23 mouse cellular contexts compared by ENCODE assay signal in the genomic region with DNA sequence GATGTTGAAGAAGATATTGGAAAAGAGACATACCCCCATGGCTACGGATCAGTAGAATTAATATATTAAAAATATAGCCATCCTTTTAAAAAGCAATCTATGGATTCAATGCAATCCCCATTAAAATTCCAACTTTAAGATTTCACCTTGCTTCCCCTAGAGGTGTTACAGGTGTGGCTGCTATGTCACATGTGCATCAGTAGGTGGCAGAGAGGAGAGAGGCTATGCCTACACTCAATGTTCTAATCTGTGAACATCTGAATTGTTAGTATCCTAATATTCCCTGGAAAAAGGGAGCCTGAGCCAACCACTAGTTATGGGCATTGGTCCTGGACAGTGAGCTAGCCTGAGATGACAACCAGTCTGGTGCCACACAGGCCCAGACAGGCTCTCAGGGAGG.
DNase-seq lines count a peak whose midpoint lies in the region; ATAC-seq and TF ChIP-seq lines count a peak whose summit lies in the region.
"Had no signal": no experiment of that assay in that cellular context is flagged by ENCODE, and none has a peak within 500 bp of the region (broad histone marks: within the 10 kb centered on the region; RNA-seq: fewer than 3 reads in every experiment).

No protein-coding gene starts in this region.

- H3K4me1 ChIP-seq in hindbrain, postnatal 0 days (ENCODE audit: insufficient read depth, low read length), result no peaks in the 10 kb centered on the region
- no peaks in the 10 kb centered on the region for H3K4me1 ChIP-seq in hindbrain, embryonic 11.5 days (replicated peaks; ENCODE audit: control insufficient read depth, insufficient read depth, low read length)
- H3K4me1 ChIP-seq in liver, adult 2 months (ENCODE audit: control insufficient read depth, insufficient read depth, low read length), result no peaks in the 10 kb centered on the region
- H3K4me1 ChIP-seq in liver, embryonic 11.5 days (replicated peaks; ENCODE audit: control insufficient read depth, insufficient read depth, low read length), result no peaks in the 10 kb centered on the region
- no peaks in the 10 kb centered on the region for H3K4me1 ChIP-seq in E14TG2a.4 (replicated peaks; ENCODE audit: low read depth, low read length)
- H3K4me1 ChIP-seq in hindbrain, embryonic 10.5 days (replicated peaks), result no peaks in the 10 kb centered on the region
- H3K4me1 ChIP-seq: forebrain, embryonic 10.5 days; hindbrain, embryonic 12.5 days; liver, embryonic 13.5 days; lung, embryonic 15.5 days; neural tube, embryonic 15.5 days; stomach, embryonic 15.5 days had no signal

- TF ChIP-seq POLR2A in liver, adult 2 months (IDR thresholded peaks at IDR 0.05; ENCODE audit: extremely low read depth, insufficient read depth, low read length), result no peak

- TF ChIP-seq CTCF in hindbrain, postnatal 0 days (IDR thresholded peaks at IDR 0.05; ENCODE audit: low read depth), result 0 out of 2 replicates have a peak, but pooled peaks have one; percentile 18
- TF ChIP-seq CTCF in liver, adult 2 months (IDR thresholded peaks at IDR 0.05; ENCODE audit: low read depth, low read length), result no peak; the same call in 1 of the 2 replicates
- TF ChIP-seq CTCF in E14TG2a.4 (conservative IDR thresholded peaks at IDR 0.05; ENCODE audit: low read length), result peak; percentile 31

- no peaks in the 10 kb centered on the region for H3K27me3 ChIP-seq in hindbrain, postnatal 0 days (ENCODE audit: insufficient read depth, low read length)
- H3K27me3 ChIP-seq in hindbrain, embryonic 11.5 days (ENCODE audit: control insufficient read depth, insufficient read depth, low read length), result no peaks in the 10 kb centered on the region
- H3K27me3 ChIP-seq in liver, adult 2 months (ENCODE audit: control insufficient read depth, insufficient read depth, low read length), result no peaks in the 10 kb centered on the region
- no peaks in the 10 kb centered on the region for H3K27me3 ChIP-seq in liver, embryonic 11.5 days (replicated peaks; ENCODE audit: control insufficient read depth, insufficient read depth, low read length)
- H3K27me3 ChIP-seq in E14TG2a.4 (ENCODE audit: insufficient read depth, low read length), result no peaks in the 10 kb centered on the region
- no peaks in the 10 kb centered on the region for H3K27me3 ChIP-seq in hindbrain, embryonic 10.5 days (ENCODE audit: insufficient read depth, poor library complexity, severe bottlenecking)
- H3K27me3 ChIP-seq: hindbrain, embryonic 12.5 days; liver, embryonic 13.5 days; lung, embryonic 15.5 days; neural tube, embryonic 15.5 days; stomach, embryonic 15.5 days had no signal

- H3K9ac ChIP-seq in hindbrain, postnatal 0 days (replicated peaks; ENCODE audit: low read length), result no peak overlapping the region
- H3K9ac ChIP-seq in hindbrain, embryonic 11.5 days (ENCODE audit: low read depth, low read length), result no peak overlapping the region
- H3K9ac ChIP-seq in liver, adult 2 months (ENCODE audit: low read depth, low read length), result no peak overlapping the region
- H3K9ac ChIP-seq in liver, embryonic 11.5 days (ENCODE audit: low read depth, low read length), result no peak overlapping the region
- H3K9ac ChIP-seq: hindbrain, embryonic 12.5 days; liver, embryonic 13.5 days; lung, embryonic 15.5 days; neural tube, embryonic 15.5 days; stomach, embryonic 15.5 days had no signal

- no peaks in the 10 kb centered on the region for H3K9me3 ChIP-seq in hindbrain, postnatal 0 days (ENCODE audit: low read length)
- no peaks in the 10 kb centered on the region for H3K9me3 ChIP-seq in hindbrain, embryonic 11.5 days (ENCODE audit: control insufficient read depth, low read length)
- no peaks in the 10 kb centered on the region for H3K9me3 ChIP-seq in liver, embryonic 11.5 days (ENCODE audit: control insufficient read depth, low read length)
- H3K9me3 ChIP-seq in E14TG2a.4 (ENCODE audit: low read length), result no peaks in the 10 kb centered on the region; the same call in 1 of the 2 replicates
- no peaks in the 10 kb centered on the region for H3K9me3 ChIP-seq in hindbrain, embryonic 10.5 days
- H3K9me3 ChIP-seq: forebrain, embryonic 10.5 days; hindbrain, embryonic 12.5 days; liver, embryonic 13.5 days; lung, embryonic 15.5 days; neural tube, embryonic 15.5 days; stomach, embryonic 15.5 days had no signal

- WGBS in hindbrain, postnatal 0 days, result 98% methylated on average over 1 of the region's 1 CpGs
- WGBS in hindbrain, embryonic 11.5 days, result 92% methylated on average over 1 of the region's 1 CpGs
- WGBS in liver, adult 2 months, result 94% methylated on average over 1 of the region's 1 CpGs
- 88% methylated on average over 1 of the region's 1 CpGs for WGBS in liver, embryonic 11.5 days
- 90% methylated on average over 1 of the region's 1 CpGs for WGBS in hindbrain, embryonic 10.5 days

- no peak overlapping the region for H3K27ac ChIP-seq in hindbrain, postnatal 0 days
- no peak overlapping the region for H3K27ac ChIP-seq in hindbrain, embryonic 11.5 days (ENCODE audit: low read depth, low read length)
- H3K27ac ChIP-seq in liver, adult 2 months (replicated peaks; ENCODE audit: insufficient read depth, low read depth, low read length), result no peak overlapping the region
- no peak overlapping the region for H3K27ac ChIP-seq in liver, embryonic 11.5 days (ENCODE audit: low read depth, low read length)
- no peak overlapping the region for H3K27ac ChIP-seq in hindbrain, embryonic 10.5 days
- H3K27ac ChIP-seq: forebrain, embryonic 10.5 days; hindbrain, embryonic 12.5 days; liver, embryonic 13.5 days; lung, embryonic 15.5 days; neural tube, embryonic 15.5 days; stomach, embryonic 15.5 days had no signal

- no peaks in the 10 kb centered on the region for H3K79me2 ChIP-seq in liver, adult 2 months (ENCODE audit: control insufficient read depth, insufficient read depth, low read length)

- no peak for ATAC-seq in hindbrain, postnatal 0 days
- no peak for ATAC-seq in hindbrain, embryonic 11.5 days (ENCODE audit: low FRiP score)
- no peak for ATAC-seq in liver, embryonic 11.5 days (replicated peaks; ENCODE audit: low FRiP score)

- DNase-seq in hindbrain, postnatal 0 days (ENCODE audit: low spot score), result no peak
- no peak for DNase-seq in hindbrain, embryonic 11.5 days (ENCODE audit: low spot score)
- peak; percentile 1 for DNase-seq in liver, adult 2 months (ENCODE audit: extremely low read depth, low read depth, low spot score)
- no peak for DNase-seq in liver, embryonic 11.5 days (ENCODE audit: low spot score)
- DNase-seq in induced T-regulatory cell, adult 2 months (ENCODE audit: low read depth), result peak; percentile 2
- DNase-seq in hindbrain, embryonic 10.5 days (ENCODE audit: low spot score), result no peak
- DNase-seq: cerebellum, adult 11-12 months; cerebellum, postnatal 14 days; gastrocnemius, postnatal 10 days; heart, postnatal 10 days; kidney, postnatal 10 days; layer of hippocampus, postnatal 36 days; liver, embryonic 13.5 days; thymus, adult 18-20 months; thymus, postnatal 36 days had no signal

- H3K36me3 ChIP-seq in hindbrain, postnatal 0 days (ENCODE audit: insufficient read depth, low read length), result no peaks in the 10 kb centered on the region
- H3K36me3 ChIP-seq in hindbrain, embryonic 11.5 days (ENCODE audit: control insufficient read depth, insufficient read depth, low read length), result no peaks in the 10 kb centered on the region
- no peaks in the 10 kb centered on the region for H3K36me3 ChIP-seq in liver, adult 2 months (ENCODE audit: control insufficient read depth, insufficient read depth, low read length)
- no peaks in the 10 kb centered on the region for H3K36me3 ChIP-seq in liver, embryonic 11.5 days (ENCODE audit: control insufficient read depth, insufficient read depth, low read length)
- H3K36me3 ChIP-seq in E14TG2a.4 (ENCODE audit: insufficient read depth, low read length), result no peaks in the 10 kb centered on the region
- no peaks in the 10 kb centered on the region for H3K36me3 ChIP-seq in hindbrain, embryonic 10.5 days
- H3K36me3 ChIP-seq: forebrain, embryonic 10.5 days; hindbrain, embryonic 12.5 days; liver, embryonic 13.5 days; lung, embryonic 15.5 days; neural tube, embryonic 15.5 days; stomach, embryonic 15.5 days had no signal

- H3K4me3 ChIP-seq in hindbrain, postnatal 0 days (ENCODE audit: low read length), result no peak overlapping the region
- H3K4me3 ChIP-seq in hindbrain, embryonic 11.5 days (ENCODE audit: low read depth, low read length), result no peak overlapping the region
- no peak overlapping the region for H3K4me3 ChIP-seq in liver, adult 2 months (ENCODE audit: insufficient read depth, low read depth, low read length)
- no peak overlapping the region for H3K4me3 ChIP-seq in liver, embryonic 11.5 days (ENCODE audit: low read depth, low read length)
- no peak overlapping the region for H3K4me3 ChIP-seq in E14TG2a.4 (replicated peaks; ENCODE audit: low read length)
- H3K4me3 ChIP-seq in hindbrain, embryonic 10.5 days, result no peak overlapping the region
- H3K4me3 ChIP-seq: forebrain, embryonic 10.5 days; hindbrain, embryonic 12.5 days; liver, embryonic 13.5 days; lung, embryonic 15.5 days; neural tube, embryonic 15.5 days; stomach, embryonic 15.5 days had no signal

- H3K4me2 ChIP-seq in hindbrain, postnatal 0 days (ENCODE audit: low read depth, low read length), result no peak overlapping the region
- H3K4me2 ChIP-seq in hindbrain, embryonic 11.5 days (replicated peaks; ENCODE audit: low read depth, low read length), result no peak overlapping the region
- no peak overlapping the region for H3K4me2 ChIP-seq in liver, embryonic 11.5 days
- H3K4me2 ChIP-seq: heart, embryonic 11.5 days; hindbrain, embryonic 12.5 days; liver, embryonic 13.5 days; lung, embryonic 15.5 days; midbrain, embryonic 11.5 days; neural tube, embryonic 15.5 days; stomach, embryonic 15.5 days had no signal

Comparison
In these comparisons a context has a peak if more than half of its experiments do, and no peak if none do; other contexts are left out.
1. DNase-seq: peak in liver, adult 2 months (single experiment) and induced T-regulatory cell, adult 2 months (single experiment); none in hindbrain, postnatal 0 days (single experiment), hindbrain, embryonic 11.5 days (single experiment), liver, embryonic 11.5 days (single experiment) and hindbrain, embryonic 10.5 days (single experiment).